Mouse (Mus musculus) forebrain, embryonic 14.5 days (tissue): ENCODE results near the gene Slc25a43. TPM values are rescaled to one million over a fixed set of nuclear protein-coding genes. Genes with fewer than 3 reads are reported as not detected.

Experiments
- ATAC-seq: fragments of 200-750 bp; cut with Nextera tagmentation; 2 replicates; pipeline ENCODE4 v1.8.0; 2017; ENCODE audit warnings: mild to moderate bottlenecking, moderate library complexity
- DNase-seq: peaks from one replicate; pipeline ENCODE4 v3.0.0-alpha.2; 2015; ENCODE audit warnings: low spot score
- H3K27ac ChIP-seq: fragments of 300-500 bp; sonication (generic); 2 replicates; pipeline ENCODE4 v1.5.1; 2014; ENCODE audit warnings: low read depth, mild to moderate bottlenecking, control low read depth, low read length, moderate library complexity
- H3K27me3 ChIP-seq: fragments of 300-500 bp; sonication (generic); replicated peaks from 2 replicates; pipeline ENCODE4 v1.6.1; 2014; ENCODE audit warnings: low read length, control low read depth, mixed read lengths; ENCODE audit not compliant: control insufficient read depth, insufficient read depth
- H3K36me3 ChIP-seq: fragments of 300-500 bp; sonication (generic); 2 replicates; pipeline ENCODE4 v1.6.1; 2014; ENCODE audit warnings: low read length, control low read depth; ENCODE audit not compliant: control insufficient read depth, insufficient read depth
- H3K4me1 ChIP-seq: fragments of 300-500 bp; sonication (generic); 2 replicates; pipeline ENCODE4 v1.6.1; 2014; ENCODE audit warnings: antibody characterized with exemption, low read length, control low read depth; ENCODE audit not compliant: control insufficient read depth, insufficient read depth
- H3K4me2 ChIP-seq: fragments of 300-500 bp; sonication (generic); 2 replicates; pipeline ENCODE4 v1.6.1; 2014; ENCODE audit warnings: mild to moderate bottlenecking, control low read depth, low read length
- H3K4me3 ChIP-seq: fragments of 300-500 bp; sonication (generic); 2 replicates; pipeline ENCODE4 v1.5.1; 2014; ENCODE audit warnings: low read depth, low read length, control low read depth
- H3K9ac ChIP-seq: fragments of 300-500 bp; sonication (generic); 2 replicates; pipeline ENCODE4 v1.6.1; 2014; ENCODE audit warnings: mild to moderate bottlenecking, low read length, control low read depth, moderate library complexity
- H3K9me3 ChIP-seq: fragments of 300-500 bp; sonication (generic); replicated peaks from 2 replicates; pipeline ENCODE4 v1.6.1; 2016; ENCODE audit warnings: low read length, control low read depth, mixed read lengths; ENCODE audit not compliant: control insufficient read depth
- WGBS: fragments of 180-500 bp; shearing (Covaris S2); extraction: QIAGEN DNeasy Blood & Tissue Kit; methylation state at CpG from one replicate; pipeline ENCODE4 v1.1.7; 2014; 5-methylcytosine and 5-hydroxymethylcytosine counted together
- polyA plus RNA-seq: library from polyadenylated mRNA; unstranded; fragments of >200 nt; fragmentation: Nextera tagmentation; extraction: Ambion mirVana; gene quantifications from 2 replicates; pipeline ENCODE4 v1.2.1, GENCODE M21; 2014

Gene Slc25a43
- 0.40 and 0.51 TPM in 2 replicates for polyA plus RNA-seq

DNA sequence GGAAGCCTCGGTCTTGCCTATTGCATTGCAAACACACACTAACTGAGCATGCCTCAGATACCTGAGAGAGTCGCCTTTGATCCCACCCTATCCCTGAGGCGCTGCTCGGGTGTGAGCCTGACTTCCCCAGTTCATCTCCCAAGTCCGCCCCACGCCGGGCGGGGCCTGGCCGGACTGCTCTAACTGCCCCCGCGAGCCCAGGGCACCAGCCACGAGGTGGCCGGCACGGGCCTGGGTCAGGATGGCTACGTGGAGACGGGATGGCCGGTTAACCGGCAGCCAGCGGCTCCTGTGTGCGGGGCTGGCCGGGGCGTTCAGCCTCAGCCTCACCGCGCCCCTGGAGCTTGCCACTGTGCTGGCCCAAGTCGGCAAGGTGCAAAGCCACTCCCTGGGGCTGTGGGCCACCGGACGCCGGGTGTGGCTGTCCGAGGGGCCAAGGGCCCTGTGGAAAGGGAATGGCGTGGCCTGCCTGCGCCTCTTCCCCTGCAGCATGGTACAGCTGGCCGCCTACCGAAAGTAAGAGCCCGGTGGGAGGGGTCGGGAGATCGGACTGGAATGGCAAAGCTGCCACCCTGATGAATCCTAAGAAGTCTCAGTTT, at the start of gene Slc25a43:
Gene Slc25a43 (plus strand): TSS at position 157 of the 599 bp plus-strand sequence.
- no peaks in the 10 kb centered on the region for H3K4me1 ChIP-seq
- H3K9ac ChIP-seq: peak within 1 kb of the TSS; percentile 66
- peak within 1 kb of the TSS; percentile 29 for H3K4me3 ChIP-seq
- peak within 1 kb of the TSS; percentile 62 for H3K4me2 ChIP-seq
- H3K36me3 ChIP-seq: no peaks in the 10 kb centered on the region
- no peaks in the 10 kb centered on the region for H3K27me3 ChIP-seq
- ATAC-seq: peak; percentile 34; the same call in 1 of the 2 replicates
- no peak for DNase-seq
- 25% methylated on average over 36 of the region's 36 CpGs for WGBS
- no peak within 1 kb of the TSS for H3K27ac ChIP-seq
- H3K9me3 ChIP-seq: no peaks in the 10 kb centered on the region

GRCm38 (mm10) chrX:36740124-36740951, 3.1 kb upstream of the Slc25a43 start:
- WGBS: 84% methylated on average over 13 of the region's 13 CpGs
- Histone ChIP-seq H3K9me3 (no peaks in the 10 kb centered on the region), H3K9ac (no peak overlapping the region), H3K4me2 (no peak overlapping the region), H3K27me3 (no peaks in the 10 kb centered on the region), H3K4me3 (no peak overlapping the region), H3K4me1 (no peaks in the 10 kb centered on the region), H3K27ac (no peak overlapping the region), H3K36me3 (no peaks in the 10 kb centered on the region)
- ATAC-seq (no peak), DNase-seq (peak; percentile 45)

DNA sequence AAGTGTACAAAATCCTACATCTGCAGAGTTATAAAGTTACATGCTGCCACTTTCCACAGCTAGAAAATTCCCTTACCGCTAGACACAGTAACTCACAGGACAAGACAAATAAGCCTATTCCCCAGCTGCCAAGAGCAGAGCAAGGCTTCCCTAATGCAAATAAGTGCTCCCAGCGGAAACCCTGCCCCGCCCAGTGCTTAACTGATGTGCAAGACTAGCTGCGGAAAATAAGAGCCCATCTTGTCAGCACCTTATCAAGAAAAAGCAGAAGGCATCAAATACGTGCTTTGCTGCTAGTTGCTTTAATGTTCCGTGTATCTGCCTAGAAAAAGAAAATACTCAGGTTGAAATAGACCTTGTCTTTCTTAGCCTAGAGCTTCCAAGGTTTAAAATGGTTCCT, 2.2 kb upstream of the Slc25a43 start:
- H3K4me1 ChIP-seq: no peaks in the 10 kb centered on the region
- no peaks in the 10 kb centered on the region for H3K9me3 ChIP-seq
- H3K27me3 ChIP-seq: no peaks in the 10 kb centered on the region
- no peaks in the 10 kb centered on the region for H3K36me3 ChIP-seq
- no peak overlapping the region for H3K4me3 ChIP-seq
- no peak overlapping the region for H3K9ac ChIP-seq
- no peak overlapping the region for H3K27ac ChIP-seq
- no peak overlapping the region for H3K4me2 ChIP-seq
- ATAC-seq (no peak), DNase-seq (peak; percentile 20)
- WGBS: 43% methylated on average over 6 of the region's 6 CpGs

- Histone ChIP-seq H3K9ac (no peak overlapping the region), H3K4me2 (no peak overlapping the region), H3K27ac (no peak overlapping the region), H3K9me3 (no peaks in the 10 kb centered on the region), H3K4me1 (no peaks in the 10 kb centered on the region), H3K36me3 (no peaks in the 10 kb centered on the region), H3K4me3 (no peak overlapping the region), H3K27me3 (no peaks in the 10 kb centered on the region)
- DNase-seq (no peak), ATAC-seq (no peak)
- 96% methylated on average over 5 of the region's 5 CpGs for WGBS
Observed at GRCm38 (mm10) chrX:36742744-36743143, 715 bp upstream of the Slc25a43 start.

DNA sequence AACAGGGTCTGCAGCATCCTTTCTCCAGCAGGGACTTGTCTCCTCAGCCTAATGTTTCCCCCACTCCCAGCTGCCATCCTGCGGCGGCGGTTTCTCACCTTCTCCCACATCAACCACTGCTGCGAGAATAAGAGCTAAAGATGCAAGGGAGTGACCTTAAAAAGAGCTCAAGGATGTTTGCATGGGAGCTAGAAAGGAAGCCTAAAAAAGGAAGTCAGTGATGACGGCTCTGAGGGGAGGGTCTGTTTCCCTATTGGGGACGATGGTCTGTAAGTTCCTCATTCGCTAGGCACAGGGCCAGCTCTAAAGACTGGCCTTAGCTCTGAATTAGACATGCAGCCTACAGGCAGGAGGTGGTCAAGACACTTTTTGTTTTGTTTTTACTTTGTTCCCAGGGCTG, 1.3 kb downstream of the Slc25a43 start:
- peak; percentile 20 for DNase-seq
- WGBS: 71% methylated on average over 7 of the region's 7 CpGs
- H3K27ac ChIP-seq: no peak overlapping the region
- no peaks in the 10 kb centered on the region for H3K36me3 ChIP-seq
- H3K9me3 ChIP-seq: no peaks in the 10 kb centered on the region
- no peak for ATAC-seq
- no peak overlapping the region for H3K4me2 ChIP-seq
- H3K9ac ChIP-seq: no peak overlapping the region
- H3K4me1 ChIP-seq: no peaks in the 10 kb centered on the region
- H3K4me3 ChIP-seq: no peak overlapping the region
- H3K27me3 ChIP-seq: no peaks in the 10 kb centered on the region

GRCm38 (mm10) chrX:36745333-36745732, 1.9 kb downstream of the Slc25a43 start:
- Histone ChIP-seq H3K27ac (no peak overlapping the region), H3K36me3 (no peaks in the 10 kb centered on the region), H3K4me1 (no peaks in the 10 kb centered on the region), H3K27me3 (no peaks in the 10 kb centered on the region), H3K4me2 (no peak overlapping the region), H3K9ac (no peak overlapping the region), H3K4me3 (no peak overlapping the region), H3K9me3 (no peaks in the 10 kb centered on the region)
- ATAC-seq (no peak), DNase-seq (no peak)
- WGBS: 86% methylated on average over 7 of the region's 7 CpGs

GRCm38 (mm10) chrX:36746789-36747188, 3.3 kb downstream of the Slc25a43 start:
- H3K36me3 ChIP-seq: no peaks in the 10 kb centered on the region
- ATAC-seq: no peak
- H3K9ac ChIP-seq: no peak overlapping the region
- no peak overlapping the region for H3K4me3 ChIP-seq
- DNase-seq: no peak
- H3K9me3 ChIP-seq: no peaks in the 10 kb centered on the region
- H3K4me2 ChIP-seq: no peak overlapping the region
- no peak overlapping the region for H3K27ac ChIP-seq
- no peaks in the 10 kb centered on the region for H3K27me3 ChIP-seq
- WGBS: 84% methylated on average over 8 of the region's 8 CpGs
- no peaks in the 10 kb centered on the region for H3K4me1 ChIP-seq

GRCm38 (mm10) chrX:36748573-36748972, 5.1 kb downstream of the Slc25a43 start:
- Histone ChIP-seq H3K4me2 (no peak overlapping the region), H3K27ac (no peak overlapping the region), H3K9ac (no peak overlapping the region), H3K4me1 (no peaks in the 10 kb centered on the region), H3K36me3 (no peaks in the 10 kb centered on the region), H3K27me3 (no peaks in the 10 kb centered on the region), H3K4me3 (no peak overlapping the region), H3K9me3 (no peaks in the 10 kb centered on the region)
- ATAC-seq (no peak), DNase-seq (no peak)
- 56% methylated on average over 3 of the region's 3 CpGs for WGBS

- Histone ChIP-seq H3K27ac (no peak overlapping the region), H3K4me3 (no peak overlapping the region), H3K9ac (no peak overlapping the region), H3K27me3 (no peaks in the 10 kb centered on the region), H3K36me3 (no peaks in the 10 kb centered on the region), H3K4me1 (no peaks in the 10 kb centered on the region), H3K4me2 (no peak overlapping the region), H3K9me3 (no peaks in the 10 kb centered on the region)
- 79% methylated on average over 6 of the region's 6 CpGs for WGBS
- DNase-seq (no peak), ATAC-seq (no peak)
Observed at GRCm38 (mm10) chrX:36749281-36749785, 5.9 kb downstream of the Slc25a43 start.
